In genomic region chr11:100888348-100888820, GRCm38 (mm10) we compare ENCODE assay signal across 25 mouse cellular contexts. TPM values are rescaled to one million over a fixed set of nuclear protein-coding genes. Genes with fewer than 3 reads are reported as not detected.
A peak's percentile ranks its signal among the peaks of the same experiment; 100 is the strongest.
DNase-seq lines count a peak whose midpoint lies in the region; ATAC-seq lines count a peak whose summit lies in the region.
"Had no signal": no experiment of that assay in that cellular context is flagged by ENCODE, and none has a peak within 500 bp of the region (broad histone marks: within the 10 kb centered on the region; RNA-seq: fewer than 3 reads in every experiment).

No protein-coding gene starts in this region.

- H3K27me3 ChIP-seq in heart, embryonic 16.5 days (ENCODE audit: control insufficient read depth, insufficient read depth, low read length), result no peaks in the 10 kb centered on the region
- no peaks in the 10 kb centered on the region for H3K27me3 ChIP-seq in liver, embryonic 13.5 days
- H3K27me3 ChIP-seq in forebrain, embryonic 16.5 days (replicated peaks; ENCODE audit: control insufficient read depth, insufficient read depth, low read length), result no peaks in the 10 kb centered on the region; the same call in 1 of the 2 replicates
- H3K27me3 ChIP-seq in midbrain, embryonic 11.5 days (ENCODE audit: control insufficient read depth, insufficient read depth, low read length), result no peaks in the 10 kb centered on the region
- H3K27me3 ChIP-seq: CH12.LX; embryonic facial prominence, embryonic 13.5 days; forebrain, embryonic 15.5 days; hindbrain, embryonic 15.5 days; kidney, embryonic 15.5 days; Patski; stomach, embryonic 15.5 days had no signal

- H3K4me2 ChIP-seq in heart, embryonic 16.5 days (ENCODE audit: low read depth, low read length), result no peak overlapping the region
- no peak overlapping the region for H3K4me2 ChIP-seq in liver, embryonic 13.5 days
- H3K4me2 ChIP-seq in forebrain, embryonic 16.5 days (ENCODE audit: low read length), result no peak overlapping the region
- no peak overlapping the region for H3K4me2 ChIP-seq in midbrain, embryonic 11.5 days
- H3K4me2 ChIP-seq: embryonic facial prominence, embryonic 13.5 days; forebrain, embryonic 15.5 days; hindbrain, embryonic 15.5 days; kidney, embryonic 15.5 days; stomach, embryonic 15.5 days had no signal

- H3K4me1 ChIP-seq in heart, embryonic 16.5 days (ENCODE audit: control insufficient read depth, insufficient read depth, low read length), result peaks cover 29% of the 10 kb centered on the region
- H3K4me1 ChIP-seq in liver, embryonic 13.5 days (replicated peaks), result peaks cover 94% of the 10 kb centered on the region
- 0 out of 2 replicates have a peak, but pooled peaks cover 4% of the 10 kb centered on the region for H3K4me1 ChIP-seq in forebrain, embryonic 16.5 days (replicated peaks; ENCODE audit: control insufficient read depth, insufficient read depth, low read length)
- no peaks in the 10 kb centered on the region for H3K4me1 ChIP-seq in midbrain, embryonic 11.5 days (ENCODE audit: control insufficient read depth, insufficient read depth, low read length)
- H3K4me1 ChIP-seq: embryonic facial prominence, embryonic 13.5 days; hindbrain, embryonic 15.5 days; kidney, embryonic 15.5 days; stomach, embryonic 15.5 days had no signal

- peaks cover 37% of the 10 kb centered on the region for H3K36me3 ChIP-seq in heart, embryonic 16.5 days (ENCODE audit: control insufficient read depth, insufficient read depth)
- peaks cover 63% of the 10 kb centered on the region for H3K36me3 ChIP-seq in liver, embryonic 13.5 days
- H3K36me3 ChIP-seq in forebrain, embryonic 16.5 days (ENCODE audit: control insufficient read depth, insufficient read depth), result no peaks in the 10 kb centered on the region
- H3K36me3 ChIP-seq in midbrain, embryonic 11.5 days (ENCODE audit: control insufficient read depth, insufficient read depth, low read length), result no peaks in the 10 kb centered on the region
- H3K36me3 ChIP-seq: forebrain, embryonic 10.5 days; forebrain, embryonic 15.5 days had no signal

- no peak overlapping the region for H3K4me3 ChIP-seq in heart, embryonic 16.5 days (ENCODE audit: low read length)
- no peak overlapping the region for H3K4me3 ChIP-seq in liver, embryonic 13.5 days (replicated peaks)
- no peak overlapping the region for H3K4me3 ChIP-seq in forebrain, embryonic 16.5 days (replicated peaks; ENCODE audit: low read length)
- no peak overlapping the region for H3K4me3 ChIP-seq in midbrain, embryonic 11.5 days (ENCODE audit: low read depth, low read length)
- H3K4me3 ChIP-seq: embryonic facial prominence, embryonic 13.5 days; forebrain, embryonic 10.5 days; forebrain, embryonic 15.5 days; gastrocnemius, adult 2 months; hindbrain, embryonic 10.5 days; hindbrain, embryonic 15.5 days; kidney, embryonic 15.5 days; midbrain, embryonic 10.5 days; stomach, embryonic 15.5 days had no signal

- H3K27ac ChIP-seq in heart, embryonic 16.5 days (ENCODE audit: low read length), result peak overlapping the region; percentile 55; the same call in 1 of the 2 replicates
- peak overlapping the region; percentile 94 for H3K27ac ChIP-seq in liver, embryonic 13.5 days
- no peak overlapping the region for H3K27ac ChIP-seq in forebrain, embryonic 16.5 days (ENCODE audit: low read length)
- no peak overlapping the region for H3K27ac ChIP-seq in midbrain, embryonic 11.5 days (ENCODE audit: low read depth, low read length)
- H3K27ac ChIP-seq: embryonic facial prominence, embryonic 13.5 days; forebrain, embryonic 15.5 days; gastrocnemius, adult 2 months; hindbrain, embryonic 10.5 days; hindbrain, embryonic 15.5 days; kidney, embryonic 15.5 days; midbrain, embryonic 10.5 days; stomach, embryonic 15.5 days had no signal

- H3K9ac ChIP-seq in heart, embryonic 16.5 days (ENCODE audit: low read length), result no peak overlapping the region
- no peak overlapping the region for H3K9ac ChIP-seq in liver, embryonic 13.5 days
- H3K9ac ChIP-seq in forebrain, embryonic 16.5 days (replicated peaks; ENCODE audit: low read depth, low read length), result no peak overlapping the region
- H3K9ac ChIP-seq in midbrain, embryonic 11.5 days (ENCODE audit: low read length), result no peak overlapping the region
- H3K9ac ChIP-seq: embryonic facial prominence, embryonic 13.5 days; forebrain, embryonic 15.5 days; hindbrain, embryonic 15.5 days; kidney, embryonic 15.5 days; stomach, embryonic 15.5 days had no signal

- no peak for ATAC-seq in heart, embryonic 16.5 days (replicated peaks; ENCODE audit: extremely low read depth, insufficient read depth, low FRiP score)
- no peak for ATAC-seq in liver, embryonic 13.5 days (ENCODE audit: low read depth)
- no peak for ATAC-seq in forebrain, embryonic 16.5 days
- ATAC-seq in midbrain, embryonic 11.5 days (ENCODE audit: low FRiP score), result no peak
- ATAC-seq: forebrain, embryonic 15.5 days; midbrain, embryonic 16.5 days; Patski had no signal

- no peak for DNase-seq in heart, postnatal 4 days
- peak; percentile 59 for DNase-seq in thymus, postnatal 14 days
- no peak for DNase-seq in thymus, postnatal 25 days
- DNase-seq in liver, embryonic 13.5 days, result no peak
- no peak for DNase-seq in lung, postnatal 14 days
- DNase-seq in midbrain, embryonic 11.5 days (ENCODE audit: low spot score, missing footprints), result no peak
- DNase-seq: cerebellum, adult 11-12 months; cerebellum, adult 9-11 months; kidney, adult 18-20 months; kidney, postnatal 25 days; right cerebral cortex, postnatal 25 days had no signal

- WGBS in heart, embryonic 16.5 days, result 68% methylated on average over 10 of the region's 10 CpGs
- 37% methylated on average over 10 of the region's 10 CpGs for WGBS in liver, embryonic 13.5 days (ENCODE audit: insufficient replicate concordance)
- 81% methylated on average over 10 of the region's 10 CpGs for WGBS in forebrain, embryonic 16.5 days
- 74% methylated on average over 10 of the region's 10 CpGs for WGBS in midbrain, embryonic 11.5 days

- no peaks in the 10 kb centered on the region for H3K9me3 ChIP-seq in heart, embryonic 16.5 days (replicated peaks; ENCODE audit: control insufficient read depth, low read length)
- H3K9me3 ChIP-seq in liver, embryonic 13.5 days (replicated peaks), result no peaks in the 10 kb centered on the region
- no peaks in the 10 kb centered on the region for H3K9me3 ChIP-seq in forebrain, embryonic 16.5 days (ENCODE audit: control insufficient read depth, low read length)
- no peaks in the 10 kb centered on the region for H3K9me3 ChIP-seq in midbrain, embryonic 11.5 days (ENCODE audit: control insufficient read depth, low read length)
- H3K9me3 ChIP-seq: embryonic facial prominence, embryonic 13.5 days; forebrain, embryonic 10.5 days; forebrain, embryonic 15.5 days; hindbrain, embryonic 10.5 days; hindbrain, embryonic 15.5 days; kidney, embryonic 15.5 days; midbrain, embryonic 10.5 days; stomach, embryonic 15.5 days had no signal

RNA-seq across cellular contexts. Expression of gene Stat5a, which starts 29.2 kb away (rescaled TPM):
- polyA plus RNA-seq in heart, embryonic 16.5 days (2015; fragmentation: Nextera tagmentation; extraction: Ambion mirVana), result 10.1 and 15.1 TPM in 2 replicates
- 10 to 100 TPM; 15.7 to 17.4 TPM for total RNA-seq in heart, postnatal 4 days (2021)
- polyA plus RNA-seq in liver, embryonic 13.5 days (2015; fragmentation: Nextera tagmentation; extraction: Ambion mirVana), result 11.1 and 14.6 TPM in 2 replicates
- 1.0 and 1.2 TPM in 2 replicates for polyA plus RNA-seq in forebrain, embryonic 16.5 days (2015; fragmentation: Nextera tagmentation; extraction: Ambion mirVana)
- polyA plus RNA-seq in midbrain, embryonic 11.5 days (2014; fragmentation: Nextera tagmentation; extraction: Ambion mirVana), result 0.97 and 1.4 TPM in 2 replicates

RNA-seq across cellular contexts. Expression of gene Stat5b, which starts 37.9 kb away (rescaled TPM):
- polyA plus RNA-seq in heart, embryonic 16.5 days (2015; fragmentation: Nextera tagmentation; extraction: Ambion mirVana), result 31.3 and 36.5 TPM in 2 replicates
- total RNA-seq in heart, postnatal 4 days (2021), result 10 to 100 TPM; 45.4 to 52.4 TPM
- polyA plus RNA-seq in liver, embryonic 13.5 days (2015; fragmentation: Nextera tagmentation; extraction: Ambion mirVana), result 21.1 and 23.8 TPM in 2 replicates
- polyA plus RNA-seq in forebrain, embryonic 16.5 days (2015; fragmentation: Nextera tagmentation; extraction: Ambion mirVana), result 9.8 and 11.9 TPM in 2 replicates
- polyA plus RNA-seq in midbrain, embryonic 11.5 days (2014; fragmentation: Nextera tagmentation; extraction: Ambion mirVana), result 14.6 and 17.3 TPM in 2 replicates

RNA-seq across cellular contexts. Expression of gene Stat3, which starts 51.0 kb away (rescaled TPM):
- polyA plus RNA-seq in heart, embryonic 16.5 days (2015; fragmentation: Nextera tagmentation; extraction: Ambion mirVana), result 60.4 and 64.9 TPM in 2 replicates
- 100 to 1,000 TPM; 111 to 115 TPM for total RNA-seq in heart, postnatal 4 days (2021)
- 28.5 and 32.8 TPM in 2 replicates for polyA plus RNA-seq in liver, embryonic 13.5 days (2015; fragmentation: Nextera tagmentation; extraction: Ambion mirVana)
- polyA plus RNA-seq in forebrain, embryonic 16.5 days (2015; fragmentation: Nextera tagmentation; extraction: Ambion mirVana), result 30.6 and 31.5 TPM in 2 replicates
- polyA plus RNA-seq in midbrain, embryonic 11.5 days (2014; fragmentation: Nextera tagmentation; extraction: Ambion mirVana), result 22.8 and 24.0 TPM in 2 replicates

Comparison
In these comparisons a context has a peak if more than half of its experiments do, and no peak if none do; other contexts are left out.
1. H3K27ac ChIP-seq: peak in heart, embryonic 16.5 days (single experiment) and liver, embryonic 13.5 days (single experiment); none in forebrain, embryonic 16.5 days (single experiment) and midbrain, embryonic 11.5 days (single experiment).